Mouse (Mus musculus): ENCODE measurements around the gene Pak3.
A peak's percentile ranks its signal among the peaks of the same experiment; 100 is the strongest.

Pak3 gene

GRCm38 (mm10) chrX:143664221-143665150 lies 146.1 kb downstream of the Pak3 start:
- peak; percentile 38 for DNase-seq

GRCm38 (mm10) chrX:143665771-143666170 lies 147.4 kb downstream of the Pak3 start:
- DNase-seq = no peak

- DNase-seq = peak; percentile 2
Observed at GRCm38 (mm10) chrX:143666991-143667390, 148.6 kb downstream of the Pak3 start.

GRCm38 (mm10) chrX:143668242-143668641 lies 149.9 kb downstream of the Pak3 start:
- peak; percentile 17 for DNase-seq

- no peak for DNase-seq
Observed at GRCm38 (mm10) chrX:143678566-143678965, 160.2 kb downstream of the Pak3 start.

- no peak for DNase-seq
Observed at GRCm38 (mm10) chrX:143722250-143722649, 203.9 kb downstream of the Pak3 start.

- DNase-seq = no peak
Observed at GRCm38 (mm10) chrX:143725411-143725810, 207.0 kb downstream of the Pak3 start.

GRCm38 (mm10) chrX:143736035-143736434 lies 217.6 kb downstream of the Pak3 start:
- peak; percentile 1 for DNase-seq

- DNase-seq = peak; percentile 1
Observed at GRCm38 (mm10) chrX:143739171-143739570, 220.8 kb downstream of the Pak3 start.

- DNase-seq = no peak
Observed at GRCm38 (mm10) chrX:143762556-143762955, 244.2 kb downstream of the Pak3 start.

GRCm38 (mm10) chrX:143815948-143816347 lies 297.6 kb downstream of the Pak3 start:
- no peak for DNase-seq

- DNase-seq = no peak
Observed at GRCm38 (mm10) chrX:143818961-143819360, 300.6 kb downstream of the Pak3 start.

- DNase-seq = no peak
Observed at GRCm38 (mm10) chrX:143826521-143826920, 308.1 kb downstream of the Pak3 start.

- no peak for DNase-seq
Observed at GRCm38 (mm10) chrX:143827212-143827611, 308.8 kb downstream of the Pak3 start, which contains the start of gene Capn6. Gene Capn6 (minus strand): TSS chrX:143827414.

- no peak for DNase-seq
Observed at GRCm38 (mm10) chrX:143846637-143847036, 328.2 kb downstream of the Pak3 start.

Data from cerebellum, adult 9-11 months (tissue).